Comparison of ENCODE assay signal across 17 mouse cellular contexts in genomic region chr19:29505617-29506016, GRCm38 (mm10). TPM values are rescaled to one million over a fixed set of nuclear protein-coding genes. Genes with fewer than 3 reads are reported as not detected.
A peak's percentile ranks its signal among the peaks of the same experiment; 100 is the strongest.
DNase-seq lines count a peak whose midpoint lies in the region; ATAC-seq lines count a peak whose summit lies in the region.
"Had no signal": no experiment of that assay in that cellular context is flagged by ENCODE, and none has a peak within 500 bp of the region (broad histone marks: within the 10 kb centered on the region; RNA-seq: fewer than 3 reads in every experiment).

No protein-coding gene starts in this region.

- no peak for ATAC-seq in forebrain, embryonic 15.5 days (replicated peaks)

- peak; percentile 2 for DNase-seq in kidney, adult 18-20 months
- no peak for DNase-seq in kidney, postnatal 14 days
- peak; percentile 47 for DNase-seq in thymus, postnatal 4 days
- DNase-seq in thymus, adult 18-20 months, result no peak
- DNase-seq in testis, postnatal 14 days (ENCODE audit: low spot score), result peak; percentile 80
- no peak for DNase-seq in ovary, postnatal 14 days (ENCODE audit: low spot score)
- DNase-seq: cerebellum, adult 11 months; kidney, adult 11 months; layer of hippocampus, postnatal 36 days; left cerebral cortex, postnatal 4 days had no signal

- H3K4me2 ChIP-seq in forebrain, embryonic 15.5 days (replicated peaks), result no peak overlapping the region
- H3K4me2 ChIP-seq: heart, embryonic 13.5 days; hindbrain, embryonic 14.5 days; liver, embryonic 15.5 days; neural tube, embryonic 15.5 days had no signal

- no peak overlapping the region for H3K4me3 ChIP-seq in brown adipose tissue, adult 24 weeks (ENCODE audit: insufficient read depth, low read depth, low read length)
- no peak overlapping the region for H3K4me3 ChIP-seq in forebrain, embryonic 15.5 days
- H3K4me3 ChIP-seq: heart, embryonic 13.5 days; liver, embryonic 15.5 days; neural tube, embryonic 15.5 days had no signal

- H3K27me3 ChIP-seq in forebrain, embryonic 15.5 days, result no peaks in the 10 kb centered on the region
- H3K27me3 ChIP-seq: heart, embryonic 13.5 days; liver, embryonic 15.5 days; neural tube, embryonic 15.5 days had no signal

- no peaks in the 10 kb centered on the region for H3K9me3 ChIP-seq in forebrain, embryonic 15.5 days
- H3K9me3 ChIP-seq: G1E; heart, embryonic 13.5 days; liver, embryonic 15.5 days; neural tube, embryonic 15.5 days had no signal

- WGBS in forebrain, embryonic 15.5 days, result 85% methylated on average over 7 of the region's 7 CpGs

- no peak overlapping the region for H3K9ac ChIP-seq in forebrain, embryonic 15.5 days (replicated peaks)
- H3K9ac ChIP-seq: heart, embryonic 13.5 days; hindbrain, embryonic 14.5 days; liver, embryonic 15.5 days; neural tube, embryonic 15.5 days had no signal

- H3K36me3 ChIP-seq in forebrain, embryonic 15.5 days, result no peaks in the 10 kb centered on the region
- H3K36me3 ChIP-seq: G1E; heart, embryonic 13.5 days; liver, embryonic 15.5 days; neural tube, embryonic 15.5 days had no signal

- peak overlapping the region; percentile 80 for H3K27ac ChIP-seq in brown adipose tissue, adult 24 weeks (replicated peaks; ENCODE audit: low read depth, low read length)
- no peak overlapping the region for H3K27ac ChIP-seq in forebrain, embryonic 15.5 days (replicated peaks)
- H3K27ac ChIP-seq: heart, embryonic 13.5 days; hindbrain, embryonic 14.5 days; liver, embryonic 15.5 days; neural tube, embryonic 15.5 days had no signal

- peaks cover 20% of the 10 kb centered on the region for H3K4me1 ChIP-seq in brown adipose tissue, adult 24 weeks (ENCODE audit: control insufficient read depth, insufficient read depth, insufficient read length, low read length)
- peaks cover 3% of the 10 kb centered on the region; the same call in 1 of the 2 replicates for H3K4me1 ChIP-seq in forebrain, embryonic 15.5 days

RNA-seq across cellular contexts. Expression of gene Ric1, which starts 16.5 kb away (rescaled TPM):
- polyA plus RNA-seq in brown adipose tissue, adult 24 weeks (2012; ENCODE audit: insufficient read depth, insufficient read length, missing spikeins), result 21.6 and 23.3 TPM in 2 replicates
- 13.2 and 13.4 TPM in 2 replicates for polyA plus RNA-seq in forebrain, embryonic 15.5 days (2015; fragmentation: Nextera tagmentation; extraction: Ambion mirVana)

Comparison
In these comparisons a context has a peak if more than half of its experiments do, and no peak if none do; other contexts are left out.
1. DNase-seq: peak in kidney, adult 18-20 months (single experiment), thymus, postnatal 4 days (single experiment) and testis, postnatal 14 days (single experiment); none in kidney, postnatal 14 days (single experiment), thymus, adult 18-20 months (0 of 2) and ovary, postnatal 14 days (single experiment).